Mouse (Mus musculus) forelimb bud, embryonic 11.5 days (tissue): Measurements from ENCODE around the gene Col24a1.

Experiments
- DNase-seq: peaks from one replicate; pipeline ENCODE4 v3.0.0-alpha.2; 2012; ENCODE audit warnings: low read depth, low spot score

The Col24a1 gene

DNA sequence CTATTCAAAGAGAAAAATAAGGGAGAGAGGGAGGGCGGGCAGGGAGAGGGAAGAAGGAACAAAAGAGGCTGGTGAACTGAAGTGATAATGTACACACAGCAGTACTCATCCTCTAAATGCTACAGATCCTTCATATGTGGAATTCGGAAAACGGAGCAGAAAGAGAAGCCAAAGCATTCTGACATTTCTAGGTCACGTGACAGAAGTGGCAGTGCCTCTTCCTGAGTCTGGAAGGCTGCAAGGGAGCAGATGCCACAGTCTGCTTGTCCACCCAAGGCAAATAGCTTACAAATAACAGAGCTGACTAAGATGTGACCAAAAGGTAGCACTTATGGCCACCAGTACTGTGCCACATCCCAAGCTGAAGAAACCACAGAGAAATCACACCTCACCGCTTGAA lies 164.8 kb downstream of the Col24a1 start:
- DNase-seq, result no peak

DNA sequence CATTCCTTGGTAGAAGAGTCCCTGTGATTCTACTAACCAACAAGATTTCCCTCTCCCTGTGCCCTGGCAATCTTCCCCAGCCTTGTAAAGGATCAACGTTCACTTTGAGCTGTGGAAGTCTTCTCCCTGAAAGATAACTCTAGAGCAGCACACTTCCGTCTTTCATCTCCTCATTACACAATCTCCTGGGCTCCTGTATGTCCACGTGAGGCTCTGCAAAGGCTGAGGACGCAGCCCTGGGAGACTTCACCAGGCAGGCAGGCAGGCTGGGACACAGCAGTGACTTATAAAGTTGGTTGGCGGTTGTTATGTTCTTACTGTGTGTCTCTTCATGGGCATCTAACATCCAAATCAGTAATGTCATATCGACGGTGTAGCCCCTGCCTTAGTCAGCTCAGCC lies 170.1 kb downstream of the Col24a1 start:
- DNase-seq, result no peak

DNA sequence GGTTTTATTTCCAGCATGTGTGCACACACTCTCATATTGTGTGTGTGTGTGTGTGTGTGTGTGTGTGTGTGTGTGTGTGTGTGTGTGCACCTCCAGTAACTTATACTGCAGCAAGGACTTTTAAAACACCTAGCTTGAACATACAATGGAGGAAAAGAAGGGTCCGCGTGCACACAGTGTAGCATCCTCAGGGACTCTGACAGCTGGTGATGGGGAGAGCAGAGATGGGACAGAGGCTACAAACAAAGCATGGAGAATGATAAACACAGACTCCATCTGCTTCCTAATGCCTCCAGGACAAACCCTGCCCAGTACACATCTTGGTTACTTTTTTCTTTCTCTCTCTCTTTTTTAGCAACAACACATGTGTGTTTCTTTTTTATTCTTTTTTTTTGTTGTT lies 171.5 kb downstream of the Col24a1 start:
- no peak for DNase-seq

DNA sequence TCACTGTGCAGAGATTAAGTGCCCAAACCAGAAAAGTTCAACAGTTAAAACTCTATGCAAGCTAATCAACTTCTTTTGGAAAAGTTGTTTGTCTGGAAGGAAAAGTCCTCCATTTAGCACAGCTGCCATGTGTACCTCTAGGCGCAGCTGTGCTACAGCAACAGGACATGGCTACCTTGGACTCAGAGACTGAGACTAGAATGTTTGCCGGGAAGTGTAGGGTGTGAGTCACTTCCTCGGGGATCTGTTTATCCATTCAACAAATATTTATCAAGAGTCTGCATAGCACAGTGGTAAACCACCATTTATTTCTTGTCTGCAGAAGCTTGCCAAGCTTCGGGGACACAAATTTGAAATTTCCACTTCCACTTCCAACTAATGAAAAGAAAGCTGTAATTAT lies 178.8 kb downstream of the Col24a1 start:
- DNase-seq, result no peak

DNA sequence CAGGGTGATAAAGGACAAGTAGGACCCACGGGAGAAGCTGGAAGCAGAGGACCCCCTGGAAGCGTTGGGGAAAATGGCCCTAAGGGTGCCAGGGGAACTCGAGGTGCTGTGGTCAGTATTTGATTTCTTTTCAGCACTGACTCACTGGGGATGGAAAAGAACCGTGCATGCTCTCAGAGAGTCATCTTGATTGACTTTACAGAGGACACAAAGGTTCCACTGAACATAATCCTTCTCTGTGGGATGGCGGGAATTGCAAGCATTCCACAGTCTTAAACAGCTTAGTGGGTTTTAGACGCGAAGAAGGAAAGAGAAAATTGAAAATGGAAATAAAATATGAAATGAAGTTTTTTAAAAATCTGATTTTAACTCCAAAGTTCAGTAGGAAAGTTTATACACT lies 181.9 kb downstream of the Col24a1 start:
- DNase-seq, result no peak

DNA sequence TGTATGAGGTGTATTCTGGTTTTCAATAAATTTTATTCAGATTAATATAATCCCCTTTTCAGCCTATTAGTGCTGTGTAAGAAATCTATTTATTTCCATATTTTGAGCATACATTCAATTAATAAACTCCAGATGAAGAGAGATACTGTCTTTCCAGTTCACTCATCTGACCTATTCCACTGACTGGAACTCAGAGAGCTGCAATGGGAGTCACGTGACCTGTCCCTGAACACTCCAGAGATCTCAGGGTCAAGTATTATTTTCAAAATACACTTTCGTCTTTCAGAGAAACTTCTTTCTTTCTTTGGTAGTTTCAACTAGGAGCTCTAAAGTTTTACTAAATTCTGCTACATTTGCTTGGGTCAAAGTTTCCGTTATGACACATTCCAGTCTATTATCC lies 184.4 kb downstream of the Col24a1 start:
- DNase-seq, result no peak

DNA sequence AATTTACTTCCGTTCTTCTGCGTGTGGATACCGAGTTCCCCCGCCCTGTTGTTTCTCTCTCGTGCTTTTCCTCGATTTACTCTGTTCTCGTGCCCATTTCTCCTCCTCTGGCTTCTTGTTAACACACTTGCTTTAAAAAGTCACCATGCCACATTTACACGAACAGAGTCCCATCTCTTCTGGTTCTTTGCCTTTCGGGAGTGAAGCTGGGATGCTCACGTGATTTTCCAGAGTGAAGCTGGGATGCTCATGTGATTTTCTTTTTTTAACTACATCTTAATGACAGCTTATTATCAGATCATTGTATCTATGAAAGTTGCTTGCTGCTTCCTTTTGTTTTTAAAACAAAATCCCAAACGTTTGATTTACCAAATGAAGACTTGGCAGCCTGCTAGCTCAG lies 184.8 kb downstream of the Col24a1 start:
- no peak for DNase-seq

DNA sequence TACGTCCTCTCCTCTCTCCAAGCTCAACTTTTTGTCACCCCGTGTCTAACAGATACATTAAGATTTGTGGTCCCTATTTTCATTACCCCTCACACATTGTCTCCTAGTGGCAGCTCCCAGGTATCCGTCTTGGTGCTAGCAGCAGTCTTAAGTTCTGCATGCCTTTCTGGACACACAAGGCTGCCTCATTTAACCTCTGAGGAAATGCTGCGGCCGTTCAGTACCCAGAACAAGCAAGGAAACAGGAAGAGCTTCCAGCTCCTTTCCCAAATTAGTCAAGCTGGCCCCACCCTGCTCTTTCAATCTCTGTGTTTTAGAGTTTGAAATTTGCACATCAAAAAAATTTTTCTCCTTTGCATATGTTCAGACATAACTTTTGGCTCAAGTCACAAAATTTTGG lies 186.2 kb downstream of the Col24a1 start:
- no peak for DNase-seq

DNA sequence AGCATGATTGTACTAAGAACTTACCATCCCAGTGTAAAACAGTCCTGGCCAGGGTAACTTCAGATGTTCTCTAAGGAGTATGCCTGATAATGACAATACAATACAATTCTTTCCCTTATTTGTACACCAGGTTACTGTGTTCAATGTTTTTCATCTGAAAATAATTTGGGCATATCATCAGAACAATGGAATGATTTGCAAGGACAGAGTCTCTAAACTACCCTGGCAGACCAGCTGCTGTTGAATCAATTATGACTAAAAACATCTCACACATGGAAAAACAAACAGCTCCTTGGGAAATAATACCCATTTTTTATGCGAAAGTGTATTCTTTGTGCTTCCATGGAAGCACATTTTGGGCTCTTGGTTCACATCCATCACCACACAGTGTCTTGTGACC lies 198.0 kb downstream of the Col24a1 start:
- no peak for DNase-seq

DNA sequence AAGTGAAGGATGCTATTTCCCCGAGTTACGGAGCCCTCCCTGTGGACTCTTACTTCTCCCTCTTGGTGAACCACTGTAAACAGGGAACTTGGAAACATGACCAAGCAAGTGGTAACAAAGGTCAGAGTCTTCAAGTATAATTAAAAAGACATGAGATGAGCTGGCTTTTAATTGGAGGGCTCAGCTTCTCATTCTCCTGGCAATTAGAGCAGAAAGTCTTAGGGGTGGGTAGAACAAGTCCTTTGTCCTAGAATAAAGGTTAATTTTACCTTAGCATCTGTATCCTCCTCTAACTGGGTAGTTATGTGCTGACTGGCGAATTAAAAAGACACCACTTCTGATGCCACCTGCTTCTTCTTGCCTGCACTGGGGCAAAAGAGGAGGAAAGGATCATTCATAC lies 199.1 kb downstream of the Col24a1 start:
- DNase-seq, result no peak

DNA sequence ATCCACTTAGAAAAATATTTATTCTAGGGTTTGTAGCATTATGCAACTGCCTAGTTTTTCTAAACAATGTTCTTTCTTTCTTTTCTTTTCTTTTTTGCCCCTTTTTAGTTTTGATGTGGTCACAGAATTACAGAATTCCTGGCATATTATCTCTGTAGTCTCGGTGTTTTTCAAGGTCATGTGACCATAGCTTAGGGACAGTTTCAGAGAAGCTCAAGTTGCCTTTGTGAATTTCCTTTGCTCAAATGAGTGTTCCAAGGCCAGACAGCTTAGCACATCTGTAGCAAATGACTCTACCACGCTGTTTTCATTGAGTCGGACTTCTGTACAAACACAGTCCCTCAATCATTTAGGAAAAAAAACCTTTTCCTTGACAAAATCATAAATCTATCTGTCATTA lies 205.9 kb downstream of the Col24a1 start:
- no peak for DNase-seq

DNA sequence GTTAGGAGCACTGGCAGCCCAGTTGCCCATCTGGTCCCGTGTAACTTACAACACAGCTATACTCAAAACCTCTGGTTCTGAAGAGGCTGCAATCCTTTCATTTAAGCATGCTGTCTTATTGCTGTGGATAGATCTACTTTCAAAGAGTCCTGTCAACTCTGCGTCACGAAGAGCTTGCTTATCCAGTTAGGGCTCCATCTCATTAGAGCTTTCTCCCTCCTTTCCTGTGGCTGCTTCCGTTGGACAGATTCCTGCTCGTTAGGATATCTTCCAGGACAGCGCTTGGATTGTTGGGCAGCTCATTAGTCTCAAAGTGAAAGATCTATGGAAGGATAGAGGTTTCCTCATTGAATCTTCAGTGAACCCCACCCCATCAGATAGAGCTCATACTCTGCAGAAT lies 206.6 kb downstream of the Col24a1 start:
- DNase-seq, result no peak

DNA sequence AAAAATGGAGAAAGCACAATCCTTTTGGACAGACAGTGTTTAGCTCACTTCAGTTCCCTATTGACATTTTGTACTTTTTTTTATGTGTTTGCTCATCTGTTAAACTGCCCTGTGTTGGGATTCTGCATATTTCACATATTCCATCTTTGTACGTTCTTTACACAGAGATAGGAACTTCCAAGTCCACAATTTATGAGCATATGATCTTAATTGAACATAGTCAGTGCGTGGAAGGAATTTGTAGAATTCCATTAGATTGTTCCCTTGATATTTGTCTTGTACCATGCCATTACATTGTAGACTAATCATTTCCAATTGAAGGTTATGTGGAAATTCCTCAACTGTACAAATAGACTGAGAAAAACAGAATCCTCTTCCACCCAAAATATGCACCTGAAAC lies 212.6 kb downstream of the Col24a1 start:
- no peak for DNase-seq

DNA sequence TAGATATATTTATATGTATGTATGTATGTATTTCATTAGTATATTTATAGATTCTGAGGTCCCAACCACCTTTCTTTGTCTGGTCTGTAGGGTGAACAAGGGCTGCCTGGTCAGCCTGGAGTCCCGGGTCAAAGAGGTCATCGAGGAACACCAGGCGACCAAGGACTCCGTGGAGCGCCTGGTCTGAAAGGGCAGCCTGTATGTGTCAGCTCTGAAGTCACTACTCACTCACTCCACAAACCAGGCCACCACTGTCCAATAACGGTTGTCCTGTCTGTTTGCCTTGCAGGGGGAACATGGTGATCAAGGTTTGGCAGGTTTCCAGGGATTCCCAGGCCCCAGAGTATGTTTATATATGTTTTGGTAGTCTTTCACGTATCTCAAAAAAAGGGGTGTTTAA lies 216.3 kb downstream of the Col24a1 start:
- no peak for DNase-seq

DNA sequence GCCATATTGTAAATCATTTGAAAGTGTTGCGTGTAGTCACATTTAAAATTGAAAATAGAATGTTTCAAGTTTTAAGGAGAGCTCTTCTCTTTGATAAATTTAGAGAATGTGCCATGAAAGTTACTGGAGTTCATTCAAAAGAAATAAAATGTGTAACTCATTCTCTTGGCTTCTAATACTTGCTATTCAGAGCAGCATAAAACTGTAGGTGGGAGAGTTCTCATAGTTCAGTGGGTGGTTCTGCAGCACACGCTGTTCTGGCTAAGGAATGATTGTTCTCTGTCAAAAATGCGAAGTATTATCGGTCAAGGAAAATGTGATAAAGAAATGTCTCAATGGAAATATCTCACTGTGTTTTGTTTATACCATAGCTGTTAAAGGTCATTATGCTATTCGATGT lies 221.9 kb downstream of the Col24a1 start:
- DNase-seq, result no peak

DNA sequence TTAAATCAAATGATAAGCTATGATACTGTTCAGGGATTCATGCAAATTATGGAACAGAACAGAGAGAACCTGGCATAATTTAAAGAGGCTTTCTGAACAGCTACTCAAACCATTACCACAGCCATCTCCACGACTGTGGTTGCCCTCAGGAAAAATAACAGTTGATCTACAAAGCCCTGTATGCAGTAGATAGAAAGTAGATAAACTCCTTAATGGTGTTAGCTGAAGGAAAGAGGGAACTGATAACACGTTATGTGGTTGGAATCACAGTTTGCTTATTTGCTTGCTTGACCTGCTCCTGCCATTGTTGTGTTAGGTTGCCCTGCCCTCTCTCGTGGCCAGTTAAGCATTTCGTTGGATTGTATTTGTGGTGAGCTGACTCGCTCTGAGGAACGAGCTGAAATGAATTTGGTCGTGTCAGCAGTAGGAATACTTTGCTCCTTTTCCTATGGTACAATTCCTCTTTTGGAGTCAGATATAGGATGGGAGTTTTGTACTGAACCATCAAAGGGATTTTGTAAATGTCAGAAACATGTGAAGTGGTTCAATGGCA lies 229.3 kb downstream of the Col24a1 start:
- no peak for DNase-seq

DNA sequence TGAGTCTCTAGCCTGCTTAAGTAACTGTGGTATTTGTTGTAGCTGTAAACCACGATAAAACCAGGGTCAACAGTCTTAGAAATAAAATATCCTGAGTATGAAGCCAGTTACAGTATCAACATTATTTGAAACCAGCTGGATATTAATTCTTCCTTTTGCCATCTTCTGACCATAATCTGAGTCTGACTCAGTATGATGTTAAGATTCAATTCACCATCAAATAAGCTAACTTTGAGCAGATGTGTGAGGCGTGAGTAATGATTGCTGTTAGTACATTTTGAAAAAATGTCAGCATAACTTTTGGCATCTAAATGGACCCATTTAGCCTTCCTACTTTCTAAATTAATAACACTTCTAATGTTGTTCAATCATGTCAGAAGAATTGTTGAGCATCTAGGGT lies 230.0 kb downstream of the Col24a1 start:
- DNase-seq, result no peak

DNA sequence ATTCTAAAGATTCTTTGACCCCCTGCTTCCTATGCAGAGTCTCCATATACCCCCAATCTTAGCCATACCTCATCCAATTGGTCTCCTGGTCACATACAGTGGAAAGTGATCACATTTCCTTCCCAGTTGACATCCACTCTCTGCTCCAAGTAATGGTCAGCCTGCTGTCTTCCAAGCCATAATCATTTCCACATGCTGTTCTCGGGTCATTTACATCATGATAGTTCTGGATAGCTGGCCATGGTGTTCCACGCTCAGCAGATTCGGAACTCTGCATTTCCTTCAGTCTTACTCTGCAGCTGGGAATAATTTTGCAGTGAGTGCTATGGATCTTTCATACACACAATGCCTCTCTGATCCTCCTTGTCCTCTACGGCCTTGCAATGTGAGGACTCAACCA lies 233.0 kb downstream of the Col24a1 start:
- no peak for DNase-seq

DNA sequence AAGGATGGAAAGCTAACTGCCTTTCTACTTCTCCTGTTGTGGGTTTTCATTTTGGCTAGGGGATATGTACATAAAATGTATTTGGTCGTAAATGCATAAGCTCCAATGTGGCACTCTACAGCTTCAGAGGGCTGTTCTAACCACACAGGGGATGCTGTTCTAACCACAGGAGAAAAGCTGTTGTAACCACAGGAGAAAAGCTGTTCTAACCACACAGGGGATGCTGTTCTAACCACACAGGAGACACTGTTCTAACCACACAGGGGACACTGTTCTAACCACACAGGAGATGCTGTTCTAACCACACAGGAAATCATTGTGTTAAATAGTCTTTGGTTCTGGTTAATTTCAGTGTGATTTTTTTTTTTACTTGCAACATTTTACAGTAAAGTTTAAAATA lies 245.6 kb downstream of the Col24a1 start:
- no peak for DNase-seq

DNA sequence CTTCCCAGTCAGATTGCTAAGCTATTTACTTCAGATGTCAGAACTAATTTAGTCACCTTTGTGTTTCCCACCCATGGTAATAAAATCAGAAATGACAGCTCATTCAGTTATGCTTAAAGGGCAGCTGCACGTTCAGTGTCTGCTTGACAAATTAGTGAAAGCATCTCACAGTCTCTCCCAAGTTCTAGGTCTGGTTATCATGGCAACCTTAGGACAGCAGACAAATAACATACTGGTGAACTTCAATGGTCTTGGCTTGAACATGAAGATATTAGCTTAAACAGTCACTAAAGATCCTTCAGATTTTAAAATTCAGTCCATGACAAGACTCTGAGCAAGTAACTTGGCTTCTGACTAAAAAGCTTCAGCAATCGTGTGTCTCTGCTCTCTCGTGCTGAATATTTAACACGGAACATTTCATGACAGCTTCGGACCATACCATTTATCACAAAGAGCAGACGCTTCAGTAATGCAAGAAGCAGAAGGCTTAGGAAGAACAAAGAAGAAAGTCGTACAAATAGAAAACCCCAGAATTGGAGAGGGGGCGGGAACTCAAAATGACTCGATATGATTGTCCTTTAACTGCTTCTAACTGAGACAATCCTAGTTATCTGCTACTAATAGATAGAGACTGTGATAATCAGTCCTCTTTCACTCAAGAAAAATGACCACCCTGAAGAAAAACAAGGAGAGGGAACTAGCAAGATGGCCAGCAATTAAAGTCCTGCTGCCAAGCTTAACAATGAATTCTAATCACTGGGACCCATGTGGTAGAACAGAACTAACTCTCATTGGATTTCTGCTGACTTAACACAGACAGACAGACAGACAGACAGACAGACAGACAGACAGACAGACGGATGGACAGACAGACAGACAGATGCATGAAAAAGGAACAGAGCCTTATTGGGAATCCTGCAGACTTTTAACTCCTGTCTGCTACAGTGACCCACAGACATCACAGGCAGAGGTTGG lies 256.5 kb downstream of the Col24a1 start:
- DNase-seq, result no peak

DNA sequence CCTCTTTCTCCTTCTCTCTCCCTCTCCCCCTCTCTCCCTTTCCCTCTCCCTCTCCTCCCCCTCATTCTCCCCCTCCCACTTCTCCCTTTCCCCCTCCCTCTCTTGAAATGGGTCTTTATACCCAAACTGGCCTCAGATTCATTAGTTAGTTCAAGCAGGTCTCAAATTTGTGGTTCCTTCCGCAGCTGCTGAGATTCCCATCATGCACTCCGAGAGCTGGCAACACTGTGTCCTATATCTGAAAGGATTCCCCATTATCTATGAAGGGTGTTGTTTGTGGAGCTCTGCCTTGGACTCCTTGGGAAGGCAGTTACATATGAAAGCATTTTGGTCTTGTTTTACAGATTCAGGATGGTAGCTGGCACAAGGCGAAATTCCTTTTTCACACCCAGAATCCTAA lies 257.9 kb downstream of the Col24a1 start:
- DNase-seq, result no peak

DNA sequence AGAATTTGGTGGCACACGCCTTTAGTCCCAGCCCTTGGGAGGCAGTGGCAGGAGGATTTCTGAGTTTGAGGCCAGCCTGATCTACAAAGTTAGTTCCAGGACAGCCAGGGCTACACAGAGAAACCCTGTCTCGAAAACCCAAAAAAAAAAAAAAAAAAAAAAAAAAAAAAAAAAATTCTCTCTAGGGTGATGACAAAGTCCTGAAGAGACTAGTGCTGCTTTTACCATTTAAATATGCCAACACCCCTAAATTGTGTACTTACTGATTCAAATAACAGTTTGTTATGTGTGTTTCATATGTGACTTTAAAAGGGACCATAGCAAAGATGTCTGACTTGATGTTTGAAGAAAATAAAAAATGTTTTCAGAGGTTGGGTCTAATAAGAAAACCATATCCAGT lies 262.1 kb downstream of the Col24a1 start:
- DNase-seq, result no peak

DNA sequence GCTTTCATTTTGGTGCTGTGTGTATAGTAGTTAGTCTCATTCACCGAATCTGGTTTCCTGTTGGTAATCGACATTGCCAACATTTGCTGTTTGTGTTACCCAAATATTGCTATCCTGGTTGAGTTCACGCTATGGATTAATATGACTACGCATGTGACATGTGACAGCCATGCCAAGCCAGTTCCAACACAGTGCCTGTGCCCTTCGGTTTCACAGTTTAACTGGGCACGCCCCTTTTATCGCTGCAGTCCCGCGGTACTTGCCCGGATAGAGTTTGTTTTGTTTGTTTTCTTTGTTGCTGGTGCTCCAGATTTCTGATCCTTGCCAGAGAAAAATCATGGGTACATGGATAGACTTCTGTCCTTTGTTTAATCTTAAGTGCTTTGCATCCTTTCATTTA lies 263.9 kb downstream of the Col24a1 start:
- no peak for DNase-seq
